Mouse (Mus musculus): ENCODE data around the gene Cdc7. TPM values are rescaled to one million over a fixed set of nuclear protein-coding genes. Genes with fewer than 3 reads are reported as not detected.

Cdc7 gene
- total RNA-seq, 4 experiments from 2014 or later = 0.24 to 0.27 (median 0.27) TPM; not detected in 1

GRCm38 (mm10) chr5:106991300-106991929 is 27.3 kb downstream of the Cdc7 start:
- DNase-seq (ENCODE audit: low spot score in 2 of 2) = no peak

GRCm38 (mm10) chr5:106994716-106995115 is 30.6 kb downstream of the Cdc7 start:
- no peak for DNase-seq (ENCODE audit: low spot score in 2 of 2)

- peak; percentile 46 to 55 for DNase-seq (ENCODE audit: low spot score in 2 of 2)
Observed at GRCm38 (mm10) chr5:106995886-106996538, 31.9 kb downstream of the Cdc7 start.

GRCm38 (mm10) chr5:106996539-106997244 is 32.6 kb downstream of the Cdc7 start:
- no peak for DNase-seq (ENCODE audit: low spot score in 2 of 2)

GRCm38 (mm10) chr5:107001396-107002090 is 37.4 kb downstream of the Cdc7 start:
- no peak for DNase-seq (ENCODE audit: low spot score in 2 of 2)

GRCm38 (mm10) chr5:107002091-107002416 is 37.9 kb downstream of the Cdc7 start:
- DNase-seq (ENCODE audit: low spot score in 2 of 2) = no peak

GRCm38 (mm10) chr5:107009721-107010120 is 45.6 kb downstream of the Cdc7 start:
- DNase-seq (ENCODE audit: low spot score in 2 of 2) = no peak

GRCm38 (mm10) chr5:107010300-107010699 is 46.2 kb downstream of the Cdc7 start:
- no peak for DNase-seq (ENCODE audit: low spot score in 2 of 2)

- peak in 1 of 2 experiments; percentile 2 for DNase-seq (ENCODE audit: low spot score in 2 of 2)
Observed at GRCm38 (mm10) chr5:107011316-107012029, 47.4 kb downstream of the Cdc7 start.

- DNase-seq (ENCODE audit: low spot score in 2 of 2) = peak in 1 of 2 experiments; percentile 1
Observed at GRCm38 (mm10) chr5:107012030-107012715, 48.1 kb downstream of the Cdc7 start.

GRCm38 (mm10) chr5:107013393-107013792 is 49.3 kb downstream of the Cdc7 start:
- no peak for DNase-seq (ENCODE audit: low spot score in 2 of 2)

- no peak for DNase-seq (ENCODE audit: low spot score in 2 of 2)
Observed at GRCm38 (mm10) chr5:107014146-107014545, 50.0 kb downstream of the Cdc7 start.

- no peak for DNase-seq (ENCODE audit: low spot score in 2 of 2)
Observed at GRCm38 (mm10) chr5:107015046-107015421, 50.9 kb downstream of the Cdc7 start.

- DNase-seq (ENCODE audit: low spot score in 2 of 2) = no peak
Observed at GRCm38 (mm10) chr5:107015422-107016081, 51.4 kb downstream of the Cdc7 start.

- DNase-seq (ENCODE audit: low spot score in 2 of 2) = no peak
Observed at GRCm38 (mm10) chr5:107016538-107016937, 52.4 kb downstream of the Cdc7 start.

GRCm38 (mm10) chr5:107017544-107017943 is 53.4 kb downstream of the Cdc7 start:
- DNase-seq (ENCODE audit: low spot score in 2 of 2) = no peak

- DNase-seq (ENCODE audit: low spot score in 2 of 2) = no peak
Observed at GRCm38 (mm10) chr5:107019057-107019456, 54.9 kb downstream of the Cdc7 start.

- no peak for DNase-seq (ENCODE audit: low spot score in 2 of 2)
Observed at GRCm38 (mm10) chr5:107019904-107020303, 55.8 kb downstream of the Cdc7 start.

- no peak for DNase-seq (ENCODE audit: low spot score in 2 of 2)
Observed at GRCm38 (mm10) chr5:107020366-107020765, 56.2 kb downstream of the Cdc7 start.
